9 mouse cellular contexts compared by ENCODE assay signal in genomic region chr10:70440639-70441461, GRCm38 (mm10). TPM values are rescaled to one million over a fixed set of nuclear protein-coding genes. Genes with fewer than 3 reads are reported as not detected.
DNase-seq lines count a peak whose midpoint lies in the region; ATAC-seq and TF ChIP-seq lines count a peak whose summit lies in the region.
"Had no signal": no experiment of that assay in that cellular context is flagged by ENCODE, and none has a peak within 500 bp of the region (broad histone marks: within the 10 kb centered on the region; RNA-seq: fewer than 3 reads in every experiment).

No protein-coding gene starts in this region.

- 0 out of 2 replicates have a peak, but pooled peaks cover 3% of the 10 kb centered on the region for H3K9me3 ChIP-seq in heart, embryonic 13.5 days
- no peaks in the 10 kb centered on the region for H3K9me3 ChIP-seq in liver, embryonic 11.5 days (ENCODE audit: control insufficient read depth, low read length)
- no peaks in the 10 kb centered on the region for H3K9me3 ChIP-seq in neural tube, embryonic 13.5 days

- H3K27ac ChIP-seq in testis, adult 2 months (ENCODE audit: control insufficient read depth, insufficient read depth, low read depth, low read length), result peak overlapping the region; percentile 46
- H3K27ac ChIP-seq in embryonic fibroblast, embryonic 13.5 days (ENCODE audit: insufficient read depth, low read length), result peak overlapping the region; percentile 84
- H3K27ac ChIP-seq in heart, embryonic 13.5 days (replicated peaks), result peak overlapping the region; percentile 88
- H3K27ac ChIP-seq in liver, embryonic 11.5 days (ENCODE audit: low read depth, low read length), result no peak overlapping the region
- H3K27ac ChIP-seq in neural tube, embryonic 13.5 days (replicated peaks), result peak overlapping the region; percentile 96

- H3K4me1 ChIP-seq in testis, adult 2 months (ENCODE audit: control insufficient read depth, insufficient read depth, low read length), result peaks cover 6% of the 10 kb centered on the region
- H3K4me1 ChIP-seq in embryonic fibroblast, embryonic 13.5 days (ENCODE audit: control insufficient read depth, insufficient read depth, low read length), result no peaks in the 10 kb centered on the region
- H3K4me1 ChIP-seq in heart, embryonic 13.5 days, result peaks cover 12% of the 10 kb centered on the region
- no peaks in the 10 kb centered on the region for H3K4me1 ChIP-seq in liver, embryonic 11.5 days (replicated peaks; ENCODE audit: control insufficient read depth, insufficient read depth, low read length)
- peaks cover 38% of the 10 kb centered on the region for H3K4me1 ChIP-seq in neural tube, embryonic 13.5 days (replicated peaks)

- no peak for DNase-seq in testis, postnatal 14 days (ENCODE audit: low spot score)
- DNase-seq in kidney, postnatal 10 days, result peak; percentile 71
- DNase-seq in liver, embryonic 11.5 days (ENCODE audit: low spot score), result peak; percentile 45
- DNase-seq in thymus, postnatal 14 days, result no peak

- no peaks in the 10 kb centered on the region for H3K27me3 ChIP-seq in testis, adult 2 months (ENCODE audit: control insufficient read depth, insufficient read depth, low read length)
- no peaks in the 10 kb centered on the region for H3K27me3 ChIP-seq in heart, embryonic 13.5 days (replicated peaks)
- peaks cover 13% of the 10 kb centered on the region for H3K27me3 ChIP-seq in liver, embryonic 11.5 days (replicated peaks; ENCODE audit: control insufficient read depth, insufficient read depth, low read length)
- no peaks in the 10 kb centered on the region for H3K27me3 ChIP-seq in neural tube, embryonic 13.5 days
- H3K27me3 ChIP-seq: CH12.LX had no signal

- WGBS in heart, embryonic 13.5 days, result under 1% methylated on average over 41 of the region's 44 CpGs
- WGBS in liver, embryonic 11.5 days, result 1% methylated on average over 44 of the region's 44 CpGs
- WGBS in neural tube, embryonic 13.5 days, result under 1% methylated on average over 44 of the region's 44 CpGs

- no peak for TF ChIP-seq POLR2A in testis, adult 2 months (IDR thresholded peaks at IDR 0.05; ENCODE audit: control insufficient read depth, low read depth, low read length)
- peak; percentile 48; the same call in 1 of the 2 replicates for TF ChIP-seq POLR2A in embryonic fibroblast, embryonic 13.5 days (IDR thresholded peaks at IDR 0.05; ENCODE audit: low read depth, low read length)

- TF ChIP-seq CTCF in testis, adult 2 months (IDR thresholded peaks at IDR 0.05; ENCODE audit: control insufficient read depth, insufficient read depth, insufficient replicate concordance, low read depth, low read length), result no peak
- TF ChIP-seq CTCF in embryonic fibroblast, embryonic 13.5 days (IDR thresholded peaks at IDR 0.05; ENCODE audit: borderline replicate concordance, insufficient read depth, low read length), result no peak

- H3K36me3 ChIP-seq in testis, adult 2 months (ENCODE audit: control insufficient read depth, insufficient read depth, low read length), result no peaks in the 10 kb centered on the region
- no peaks in the 10 kb centered on the region for H3K36me3 ChIP-seq in heart, embryonic 13.5 days
- H3K36me3 ChIP-seq in liver, embryonic 11.5 days (ENCODE audit: control insufficient read depth, insufficient read depth, low read length), result no peaks in the 10 kb centered on the region
- H3K36me3 ChIP-seq in neural tube, embryonic 13.5 days, result no peaks in the 10 kb centered on the region

- peak overlapping the region; percentile 89 for H3K4me2 ChIP-seq in heart, embryonic 13.5 days
- H3K4me2 ChIP-seq in liver, embryonic 11.5 days, result peak overlapping the region; percentile 74
- H3K4me2 ChIP-seq in neural tube, embryonic 13.5 days, result peak overlapping the region; percentile 73

- H3K9ac ChIP-seq in heart, embryonic 13.5 days, result peak overlapping the region; percentile 86
- H3K9ac ChIP-seq in liver, embryonic 11.5 days (ENCODE audit: low read depth, low read length), result peak overlapping the region; percentile 31; the same call in 1 of the 2 replicates
- H3K9ac ChIP-seq in neural tube, embryonic 13.5 days, result peak overlapping the region; percentile 87

- ATAC-seq in heart, embryonic 13.5 days (ENCODE audit: extremely low read depth, insufficient number of reproducible peaks, low FRiP score, low TSS enrichment), result peak; percentile 27; the same call in 1 of the 2 replicates
- 0 out of 2 replicates have a peak, but pooled peaks have one; percentile 34 for ATAC-seq in liver, embryonic 11.5 days (replicated peaks; ENCODE audit: low FRiP score)
- ATAC-seq in neural tube, embryonic 13.5 days (ENCODE audit: low read depth), result peak; percentile 94

- H3K4me3 ChIP-seq in testis, adult 2 months (ENCODE audit: control insufficient read depth, low read depth, low read length), result peak overlapping the region; percentile 61
- H3K4me3 ChIP-seq in embryonic fibroblast, embryonic 13.5 days (ENCODE audit: insufficient read depth, low read length), result peak overlapping the region; percentile 65
- H3K4me3 ChIP-seq in heart, embryonic 13.5 days, result peak overlapping the region; percentile 82
- peak overlapping the region; percentile 58 for H3K4me3 ChIP-seq in liver, embryonic 11.5 days (ENCODE audit: low read depth, low read length)
- H3K4me3 ChIP-seq in neural tube, embryonic 13.5 days, result peak overlapping the region; percentile 66

RNA-seq across cellular contexts. Expression of gene Fam13c, which starts 0.6 kb away (rescaled TPM):
- 1.9 and 2.2 TPM in 2 replicates for polyA plus RNA-seq in testis, adult 2 months (2012; rRNA removed)
- polyA plus RNA-seq in embryonic fibroblast, embryonic 13.5 days (2011; ENCODE audit: insufficient read length, low read depth, missing spikeins), result 12.8 and 15.9 TPM in 2 replicates
- 9.5 and 10.0 TPM in 2 replicates for polyA plus RNA-seq in heart, embryonic 13.5 days (2015; fragmentation: Nextera tagmentation; extraction: Ambion mirVana)
- polyA plus RNA-seq in liver, embryonic 11.5 days (2014; fragmentation: Nextera tagmentation; extraction: Ambion mirVana), result 1.8 TPM in 2 replicates
- polyA plus RNA-seq in neural tube, embryonic 13.5 days (2015; fragmentation: Nextera tagmentation; extraction: Ambion mirVana), result 17.8 and 20.2 TPM in 2 replicates

Comparison
In these comparisons a context has a peak if more than half of its experiments do, and no peak if none do; other contexts are left out.
1. DNase-seq: peak in kidney, postnatal 10 days (single experiment) and liver, embryonic 11.5 days (single experiment); none in testis, postnatal 14 days (single experiment) and thymus, postnatal 14 days (single experiment).
2. ATAC-seq: peak in every context shown above with its lines; median percentile 94 in neural tube, embryonic 13.5 days; 34 in liver, embryonic 11.5 days; 27 in heart, embryonic 13.5 days.
3. H3K9ac ChIP-seq: peak in every context shown above with its lines; median percentile 87 in neural tube, embryonic 13.5 days; 86 in heart, embryonic 13.5 days; 31 in liver, embryonic 11.5 days.
4. Peak in every context shown above with its lines, with median percentiles within 50 percentile points of each other: H3K4me3 ChIP-seq and H3K4me2 ChIP-seq.